Mouse (Mus musculus) MEL (cell line): ENCODE results near the gene Ascl2. TPM values are rescaled to one million over a fixed set of nuclear protein-coding genes. Genes with fewer than 3 reads are reported as not detected.

Experiments used
- DNase-seq: peaks from one replicate; pipeline ENCODE4 v3.0.0; 2011; ENCODE audit warnings: low read depth, low spot score
- H3K27ac ChIP-seq: 2 replicates; pipeline ENCODE4 v1.5.1; 2012; ENCODE audit warnings: low read depth, mild to moderate bottlenecking, control low read depth, low read length, moderate library complexity; ENCODE audit not compliant: control insufficient read depth
- H3K27me3 ChIP-seq, 2 experiments: fragments of 150-350 bp in 1 of 2; sonication (generic) in 1 of 2; 2 replicates each; pipeline ENCODE4 v1.6.1; 2012; ENCODE audit warnings: low read length in 2 of 2, mild to moderate bottlenecking in 2 of 2, improper control_type of control experiment in 1 of 2, moderate library complexity in 1 of 2; ENCODE audit not compliant: insufficient read depth in 2 of 2, control insufficient read depth in 1 of 2
- H3K36me3 ChIP-seq, 2 experiments: 2 replicates each; pipeline ENCODE4 v1.6.1; 2012 to 2014; ENCODE audit warnings: low read length in 2 of 2, improper control_type of control experiment in 1 of 2, inconsistent platforms in 1 of 2, mild to moderate bottlenecking in 1 of 2; ENCODE audit not compliant: insufficient read depth in 2 of 2, control insufficient read depth in 1 of 2
- H3K4me1 ChIP-seq, 2 experiments: fragments of 150-350 bp in 1 of 2; sonication (generic) in 1 of 2; 2 replicates each; pipeline ENCODE4 v1.6.1; 2012; ENCODE audit warnings: low read length in 2 of 2, improper control_type of control experiment in 1 of 2, mild to moderate bottlenecking in 1 of 2; ENCODE audit not compliant: insufficient read depth in 2 of 2, control insufficient read depth in 1 of 2
- H3K4me3 ChIP-seq, 2 experiments: fragments of 150-350 bp in 1 of 2; sonication (generic) in 1 of 2; 2 replicates each; pipeline ENCODE4 v1.5.1; 2012; ENCODE audit warnings: low read depth in 2 of 2, low read length in 2 of 2, mild to moderate bottlenecking in 2 of 2, moderate library complexity in 2 of 2, control low read depth in 1 of 2, improper control_type of control experiment in 1 of 2; ENCODE audit not compliant: control insufficient read depth in 1 of 2, insufficient read depth in 1 of 2
- H3K79me2 ChIP-seq: 2 replicates; pipeline ENCODE4 v1.6.1; 2012; ENCODE audit warnings: mild to moderate bottlenecking, low read length, moderate library complexity; ENCODE audit not compliant: control insufficient read depth, poor library complexity, insufficient read depth
- H3K9ac ChIP-seq: 2 replicates; pipeline ENCODE4 v1.6.1; 2012; ENCODE audit warnings: low read depth, mild to moderate bottlenecking, control low read depth, low read length, moderate library complexity; ENCODE audit not compliant: control insufficient read depth, poor library complexity, severe bottlenecking
- H3K9me3 ChIP-seq: fragments of 150-350 bp; sonication (generic); replicated peaks from 2 replicates; pipeline ENCODE4 v1.6.1; 2012; ENCODE audit warnings: mild to moderate bottlenecking, low read length, improper control_type of control experiment, moderate library complexity; ENCODE audit not compliant: insufficient read depth
- CTCF ChIP-seq, 3 experiments: IDR thresholded peaks in 2 of 3; conservative IDR thresholded peaks in 1 of 3; 2 replicates each; pipeline ENCODE4 v1.5.1; 2011 to 2012; ENCODE audit warnings: low read length in 3 of 3, low read depth in 2 of 3, mild to moderate bottlenecking in 2 of 3, improper control_type of control experiment in 1 of 3, inconsistent platforms in 1 of 3, mixed read lengths in 1 of 3, moderate library complexity in 1 of 3; ENCODE audit not compliant: control insufficient read depth in 1 of 3, insufficient read depth in 1 of 3, poor library complexity in 1 of 3, severe bottlenecking in 1 of 3
- E2F4 ChIP-seq: IDR thresholded peaks from 2 replicates; pipeline ENCODE4 v1.6.1; 2011; ENCODE audit warnings: low read depth, low read length, improper control_type of control experiment, borderline replicate concordance
- GATA1 ChIP-seq: IDR thresholded peaks from 2 replicates; pipeline ENCODE4 v1.6.1; 2011; ENCODE audit warnings: low read depth, low read length, improper control_type of control experiment
- HCFC1 ChIP-seq: IDR thresholded peaks from 2 replicates; pipeline ENCODE4 v1.6.1; 2012; ENCODE audit warnings: low read depth, mild to moderate bottlenecking, inconsistent platforms, low read length, improper control_type of control experiment, moderate library complexity
- KAT2A ChIP-seq: conservative IDR thresholded peaks from 2 replicates; pipeline ENCODE4 v1.6.1; 2012; ENCODE audit warnings: low read depth, low read length, improper control_type of control experiment, inconsistent platforms
- MAX ChIP-seq: IDR thresholded peaks from 2 replicates; pipeline ENCODE4 v1.6.1; 2011; ENCODE audit warnings: low read length, improper control_type of control experiment
- MEF2A ChIP-seq: IDR thresholded peaks from 2 replicates; pipeline ENCODE4 v1.6.1; 2014; ENCODE audit warnings: low read depth, mild to moderate bottlenecking, inconsistent platforms, low read length, improper control_type of control experiment; ENCODE audit not compliant: poor library complexity, insufficient replicate concordance, severe bottlenecking; ENCODE audit errors: extremely low read depth
- MYC ChIP-seq: IDR thresholded peaks from 2 replicates; pipeline ENCODE4 v1.6.1; 2011; ENCODE audit warnings: low read depth, mild to moderate bottlenecking, low read length, improper control_type of control experiment, moderate library complexity
- POLR2A ChIP-seq, 2 experiments: IDR thresholded peaks; 2 replicates each; pipeline ENCODE4 v1.6.1; 2011 to 2012; ENCODE audit warnings: low read length in 2 of 2, mild to moderate bottlenecking in 2 of 2, control low read depth in 1 of 2, improper control_type of control experiment in 1 of 2, low read depth in 1 of 2, moderate library complexity in 1 of 2; ENCODE audit not compliant: control insufficient read depth in 1 of 2, insufficient read depth in 1 of 2, poor library complexity in 1 of 2
- POLR2AphosphoS2 ChIP-seq: IDR thresholded peaks from 2 replicates; pipeline ENCODE4 v1.6.1; 2011; ENCODE audit warnings: low read length, improper control_type of control experiment
- USF2 ChIP-seq, 2 experiments: IDR thresholded peaks; 2 replicates each; pipeline ENCODE4 v1.6.1; 2011 to 2012; ENCODE audit warnings: improper control_type of control experiment in 2 of 2, low read length in 2 of 2, borderline replicate concordance in 1 of 2, inconsistent platforms in 1 of 2, low read depth in 1 of 2, mild to moderate bottlenecking in 1 of 2; ENCODE audit not compliant: insufficient read depth in 1 of 2
- ZMIZ1 ChIP-seq: IDR thresholded peaks from 2 replicates; pipeline ENCODE4 v1.6.1; 2012; ENCODE audit warnings: low read depth, mild to moderate bottlenecking, inconsistent platforms, low read length, improper control_type of control experiment, moderate library complexity
- polyA plus RNA-seq, 2 experiments: library from polyadenylated mRNA; stranded (reverse) in 1 of 2; unstranded in 1 of 2; fragments of >175 nt in 1 of 2; fragments of >200 nt in 1 of 2; gene quantifications; 2 replicates each; pipeline versions ENCODE4 v1.2.1 to v1.2.4; 2012; ENCODE audit warnings: low replicate concordance in 2 of 2, low read depth in 1 of 2; ENCODE audit not compliant: insufficient read length in 2 of 2, insufficient read depth in 1 of 2, missing spikeins in 1 of 2
- total RNA-seq: library from RNA; depleted of rRNA; stranded (reverse); fragments of 300-350 nt; gene quantifications from 2 replicates; pipeline ENCODE4 v1.2.3, GENCODE M21; 2012

The Ascl2 gene
- total and polyA plus RNA-seq, 3 experiments = not detected

DNA sequence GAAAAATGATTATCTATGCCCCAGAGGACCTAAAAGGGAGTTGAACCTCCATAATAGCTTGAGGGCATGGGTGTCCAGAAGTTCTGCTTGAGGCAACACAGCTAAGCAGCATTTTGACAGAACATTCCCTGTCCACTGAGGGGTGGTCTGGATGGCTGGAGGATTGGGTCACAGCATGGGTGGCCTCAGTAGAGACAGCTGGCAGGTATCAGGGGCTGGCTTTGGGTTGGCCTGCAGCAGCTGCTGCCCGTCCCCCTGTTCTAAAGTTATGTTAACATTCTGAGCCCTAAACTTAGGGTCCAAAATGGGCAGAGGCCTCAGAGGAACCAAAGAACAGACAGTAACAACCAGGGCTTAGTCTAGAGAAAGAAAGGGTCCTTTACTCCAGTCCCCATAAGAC lies 42.2 kb upstream of the Ascl2 start:
- no peak for TF ChIP-seq USF2 (IDR thresholded peaks at IDR 0.05; ENCODE audit: borderline replicate concordance in 1 of 2, insufficient read depth in 1 of 2, low read depth in 1 of 2, low read length in 2 of 2)
- TF ChIP-seq POLR2A (IDR thresholded peaks at IDR 0.05; ENCODE audit: control insufficient read depth in 1 of 2, insufficient read depth in 1 of 2, low read depth in 1 of 2, low read length in 2 of 2, poor library complexity in 1 of 2) = peak in 1 of 2 experiments; percentile 32; a peak in 1 of 4 replicates
- no peak for TF ChIP-seq GATA1
- TF ChIP-seq ZMIZ1 = no peak
- TF ChIP-seq MAX = no peak
- no peak for TF ChIP-seq CTCF (IDR thresholded peaks at IDR 0.05 in 2 of 3, conservative IDR thresholded peaks at IDR 0.05 in 1 of 3; ENCODE audit: control insufficient read depth in 1 of 3, insufficient read depth in 1 of 3, low read depth in 2 of 3, low read length in 3 of 3, poor library complexity in 1 of 3, severe bottlenecking in 1 of 3)
- TF ChIP-seq POLR2AphosphoS2 = peak; percentile 39; the same call in 1 of the 2 replicates
- no peak for TF ChIP-seq E2F4
- TF ChIP-seq MYC = no peak
- TF ChIP-seq HCFC1 = no peak
- TF ChIP-seq MEF2A = no peak
- TF ChIP-seq, all 39 proteins: peak for 2
- Histone ChIP-seq H3K9me3 (no peaks in the 10 kb centered on the region), H3K4me1 (peaks cover 14 to 67% of the 10 kb centered on the region in 2 experiments), H3K79me2 (peaks cover 26% of the 10 kb centered on the region), H3K27ac (no peak overlapping the region), H3K9ac (no peak overlapping the region), H3K27me3 (no peaks in the 10 kb centered on the region), H3K36me3 (peaks cover 3 to 52% of the 10 kb centered on the region in 2 experiments), H3K4me3 (no peak overlapping the region)
- DNase-seq = peak; percentile 26

DNA sequence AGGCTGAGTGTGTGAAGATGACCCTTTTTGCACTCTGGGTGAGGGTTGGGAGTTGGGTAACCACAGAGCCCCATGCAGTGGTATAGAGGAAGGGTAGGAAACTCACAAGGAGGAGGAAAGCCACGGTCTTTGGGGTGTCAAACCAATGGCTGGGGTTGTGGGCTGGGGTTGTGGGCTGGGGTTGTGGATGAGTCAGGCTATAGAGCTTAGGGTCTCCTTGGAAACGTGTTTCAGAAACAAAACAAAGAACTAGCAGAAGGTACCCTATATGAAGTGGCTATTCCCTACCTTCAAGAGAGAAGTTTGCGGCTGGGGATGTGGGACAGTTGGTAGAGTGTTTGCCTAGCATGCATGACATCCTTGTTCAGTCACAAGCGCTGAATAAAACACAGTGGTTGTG lies 40.9 kb upstream of the Ascl2 start:
- Histone ChIP-seq H3K36me3 (peaks cover 3 to 42% of the 10 kb centered on the region in 2 experiments), H3K27me3 (no peaks in the 10 kb centered on the region), H3K79me2 (peaks cover 35% of the 10 kb centered on the region), H3K9ac (no peak overlapping the region), H3K4me3 (no peak overlapping the region), H3K27ac (no peak overlapping the region; the same call in 1 of the 2 replicates), H3K4me1 (peaks cover 6 to 60% of the 10 kb centered on the region in 2 experiments), H3K9me3 (no peaks in the 10 kb centered on the region)
- no peak for TF ChIP-seq KAT2A
- 0 out of 4 replicates have a peak, but pooled peaks of 1 of the 2 experiments have one; percentile 15 for TF ChIP-seq POLR2A (IDR thresholded peaks at IDR 0.05; ENCODE audit: control insufficient read depth in 1 of 2, insufficient read depth in 1 of 2, low read depth in 1 of 2, low read length in 2 of 2, poor library complexity in 1 of 2)
- DNase-seq = peak; percentile 44

DNA sequence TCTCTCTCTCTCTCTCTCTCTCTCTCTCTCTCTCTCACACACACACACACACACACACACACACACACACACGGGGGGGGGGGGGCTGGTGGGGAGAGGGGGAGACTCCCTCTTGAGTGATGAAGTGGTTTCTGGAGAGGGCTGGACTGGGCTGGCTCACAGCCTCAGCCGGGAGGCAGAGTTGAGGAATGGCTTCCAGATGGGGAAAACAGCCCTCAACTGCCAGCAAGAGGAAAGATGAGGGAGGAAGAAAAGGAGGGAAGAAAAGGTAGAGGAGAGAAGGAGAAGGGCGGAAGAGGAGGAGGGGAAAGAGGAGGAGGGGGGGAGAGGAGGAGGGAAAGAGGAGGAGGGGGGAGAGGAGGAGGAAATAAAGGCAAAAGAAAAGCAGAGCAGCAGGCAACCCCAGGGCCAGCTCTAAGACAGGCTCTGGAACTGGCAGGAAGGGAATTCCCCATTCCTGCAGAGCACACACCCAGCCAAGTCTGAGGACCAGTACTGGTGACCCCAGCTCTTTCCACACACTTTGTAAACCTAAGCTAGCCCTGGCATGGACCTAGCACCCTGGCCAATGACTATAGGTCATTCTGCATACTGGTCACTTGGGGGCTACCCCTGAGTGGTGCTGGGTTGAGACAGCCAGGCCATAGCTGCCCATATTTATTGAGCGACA lies 40.1 kb upstream of the Ascl2 start:
- Histone ChIP-seq H3K4me1 (peaks cover 7 to 56% of the 10 kb centered on the region in 2 experiments), H3K79me2 (peaks cover 35% of the 10 kb centered on the region), H3K4me3 (no peak overlapping the region), H3K9ac (no peak overlapping the region; the same call in 1 of the 2 replicates), H3K27me3 (no peaks in the 10 kb centered on the region), H3K36me3 (peaks cover 3 to 37% of the 10 kb centered on the region in 2 experiments), H3K27ac (peak overlapping the region; percentile 100), H3K9me3 (no peaks in the 10 kb centered on the region)
- TF ChIP-seq MYC (no peak), POLR2A (IDR thresholded peaks at IDR 0.05; ENCODE audit: control insufficient read depth in 1 of 2, insufficient read depth in 1 of 2, low read depth in 1 of 2, low read length in 2 of 2, poor library complexity in 1 of 2) (peak in 1 of 2 experiments; percentile 25; a peak in 1 of 4 replicates), ZMIZ1 (no peak)
- no peak for DNase-seq
